Mouse (Mus musculus) CH12.LX (cell line): ENCODE measurements at regions not wholly inside any gene's neighbourhood (a gene's known extent, or its start where the extent isn't known, plus 50 kb on each side); places are given as distances from the start of the nearest gene placed in this dataset.

ENCODE experiments used
- DNase-seq: peaks from one replicate; pipeline ENCODE4 v3.0.0-alpha.2; 2013; ENCODE audit errors: extremely low read depth
- H3K27ac ChIP-seq: 2 replicates; pipeline ENCODE4 v1.5.1; 2012; ENCODE audit warnings: low read depth, mild to moderate bottlenecking, control low read depth, moderate library complexity; ENCODE audit not compliant: insufficient read depth
- H3K27me3 ChIP-seq: replicated peaks from 2 replicates; pipeline ENCODE3; 2012; ENCODE audit warnings: inconsistent platforms
- H3K36me3 ChIP-seq, 2 experiments: replicated peaks in 1 of 2; 2 replicates each; pipeline versions ENCODE3 to v1.6.1; 2012; ENCODE audit warnings: inconsistent platforms in 1 of 2, low read length in 1 of 2, mild to moderate bottlenecking in 1 of 2, mixed read lengths in 1 of 2, moderate library complexity in 1 of 2; ENCODE audit not compliant: control insufficient read depth in 1 of 2, insufficient read depth in 1 of 2
- H3K4me1 ChIP-seq, 2 experiments: 2 replicates each; pipeline ENCODE4 v1.6.1; 2012; ENCODE audit warnings: inconsistent platforms in 1 of 2, moderate library complexity in 1 of 2; ENCODE audit not compliant: insufficient read depth in 2 of 2, control insufficient read depth in 1 of 2
- H3K4me2 ChIP-seq: 2 replicates; pipeline ENCODE4 v1.6.1; 2012; ENCODE audit warnings: low read depth, mild to moderate bottlenecking, control low read depth; ENCODE audit not compliant: poor library complexity, insufficient read depth, severe bottlenecking
- H3K4me3 ChIP-seq, 3 experiments: fragments of 150-350 bp in 1 of 3; sonication (generic) in 1 of 3; replicated peaks in 1 of 3; 2 replicates each; pipeline versions ENCODE3 to v1.5.1; 2011 to 2012; ENCODE audit warnings: low read depth in 2 of 3, low read length in 2 of 3, mild to moderate bottlenecking in 2 of 3, moderate library complexity in 2 of 3, control low read depth in 1 of 3, improper control_type of control experiment in 1 of 3, inconsistent platforms in 1 of 3, mixed read lengths in 1 of 3; ENCODE audit not compliant: poor library complexity in 1 of 3
- H3K79me2 ChIP-seq: replicated peaks from 2 replicates; pipeline ENCODE4 v1.6.1; 2012; ENCODE audit warnings: mild to moderate bottlenecking, moderate library complexity; ENCODE audit not compliant: control insufficient read depth, poor library complexity, insufficient read depth, severe bottlenecking; ENCODE audit errors: extremely low read depth
- H3K9ac ChIP-seq: 2 replicates; pipeline ENCODE4 v1.6.1; 2012; ENCODE audit warnings: low read depth, mild to moderate bottlenecking, control low read depth, moderate library complexity; ENCODE audit not compliant: insufficient read depth
- H3K9me3 ChIP-seq: replicated peaks from 2 replicates; pipeline ENCODE3; 2012; ENCODE audit warnings: low read length, inconsistent platforms, mixed read lengths
- CTCF ChIP-seq, 2 experiments: IDR thresholded peaks in 1 of 2; conservative IDR thresholded peaks in 1 of 2; 2 replicates each; pipeline ENCODE4 v1.5.1; 2011 to 2012; ENCODE audit warnings: low read depth in 2 of 2, low read length in 2 of 2, improper control_type of control experiment in 1 of 2, inconsistent platforms in 1 of 2, mild to moderate bottlenecking in 1 of 2, moderate library complexity in 1 of 2
- E2F4 ChIP-seq: IDR thresholded peaks from 2 replicates; pipeline ENCODE4 v1.6.1; 2011; ENCODE audit warnings: low read depth, low read length, improper control_type of control experiment; ENCODE audit not compliant: insufficient replicate concordance
- ELF1 ChIP-seq: IDR thresholded peaks from 2 replicates; pipeline ENCODE4 v1.6.1; 2014; ENCODE audit warnings: low read depth, mild to moderate bottlenecking, inconsistent platforms, low read length, improper control_type of control experiment
- EP300 ChIP-seq: IDR thresholded peaks from 2 replicates; pipeline ENCODE4 v1.6.1; 2011; ENCODE audit warnings: low read length, improper control_type of control experiment
- GABPA ChIP-seq: IDR thresholded peaks from 2 replicates; pipeline ENCODE4 v1.6.1; 2012; ENCODE audit warnings: low read depth, low read length, improper control_type of control experiment, inconsistent platforms; ENCODE audit not compliant: insufficient replicate concordance
- IRF4 ChIP-seq: IDR thresholded peaks from 2 replicates; pipeline ENCODE4 v1.6.1; 2014; ENCODE audit warnings: low read depth, mild to moderate bottlenecking, inconsistent platforms, low read length, improper control_type of control experiment
- JUN ChIP-seq: IDR thresholded peaks from 2 replicates; pipeline ENCODE4 v1.6.1; 2011; ENCODE audit warnings: low read depth, mild to moderate bottlenecking, low read length, improper control_type of control experiment, moderate library complexity; ENCODE audit not compliant: insufficient read depth
- MAFK ChIP-seq: IDR thresholded peaks from 2 replicates; pipeline ENCODE4 v1.6.1; 2011; ENCODE audit warnings: low read length, improper control_type of control experiment; ENCODE audit not compliant: insufficient replicate concordance
- MEF2A ChIP-seq: IDR thresholded peaks from 2 replicates; pipeline ENCODE4 v1.6.1; 2014; ENCODE audit warnings: low read depth, mild to moderate bottlenecking, inconsistent platforms, low read length, improper control_type of control experiment, borderline replicate concordance
- MXI1 ChIP-seq: IDR thresholded peaks from 2 replicates; pipeline ENCODE4 v1.6.1; 2011; ENCODE audit warnings: mild to moderate bottlenecking, low read depth, low read length, improper control_type of control experiment
- NELFE ChIP-seq: IDR thresholded peaks from 2 replicates; pipeline ENCODE4 v1.6.1; 2011; ENCODE audit warnings: low read depth, low read length, improper control_type of control experiment
- PAX5 ChIP-seq: IDR thresholded peaks from 2 replicates; pipeline ENCODE4 v1.6.1; 2012; ENCODE audit warnings: low read length, inconsistent platforms, mixed read lengths
- POLR2A ChIP-seq: IDR thresholded peaks from 2 replicates; pipeline ENCODE4 v1.6.1; 2011; ENCODE audit warnings: low read depth, mild to moderate bottlenecking, improper control_type of control experiment, low read length
- POLR2AphosphoS2 ChIP-seq: IDR thresholded peaks from 2 replicates; pipeline ENCODE4 v1.6.1; 2011; ENCODE audit warnings: low read depth, low read length, improper control_type of control experiment
- RCOR1 ChIP-seq: conservative IDR thresholded peaks from 2 replicates; pipeline ENCODE4 v1.6.1; 2012; ENCODE audit warnings: low read depth, mild to moderate bottlenecking, inconsistent platforms, low read length, improper control_type of control experiment
- TBP ChIP-seq: conservative IDR thresholded peaks from 2 replicates; pipeline ENCODE4 v1.6.1; 2011; ENCODE audit warnings: low read depth, low read length, improper control_type of control experiment
- TCF12 ChIP-seq: IDR thresholded peaks from 2 replicates; pipeline ENCODE4 v1.6.1; 2014; ENCODE audit warnings: low read depth, mild to moderate bottlenecking, inconsistent platforms, low read length, improper control_type of control experiment
- USF1 ChIP-seq: IDR thresholded peaks from 2 replicates; pipeline ENCODE4 v1.6.1; 2014; ENCODE audit warnings: low read depth, mild to moderate bottlenecking, inconsistent platforms, low read length, improper control_type of control experiment
- ZMIZ1 ChIP-seq: IDR thresholded peaks from 2 replicates; pipeline ENCODE4 v1.6.1; 2012; ENCODE audit warnings: low read depth, mild to moderate bottlenecking, inconsistent platforms, low read length, improper control_type of control experiment
- dilution Hi-C: fragments of 300-500 bp; cut with MboI; formaldehyde crosslinking; loops from 2 replicates; pipeline ENCODE4 v1.14.3; 2020; ENCODE audit warnings: low sequenced_read_pairs; ENCODE audit not compliant: extremely low pct_unique_long_range_greater_than_20kb, extremely low pct_ligation_motif_present
- in situ Hi-C: fragments of 300-500 bp; cut with MboI; formaldehyde crosslinking; loops from 3 replicates; pipeline ENCODE4 v1.14.3; 2019; ENCODE audit warnings: low sequenced_read_pairs, low pct_ligation_motif_present, low pct_unique_long_range_greater_than_20kb, mixed read lengths

GRCm38 (mm10) chr8:92104561-92104960 is 252.9 kb upstream of the Irx5 start:
- Histone ChIP-seq H3K27me3 (no peaks in the 10 kb centered on the region), H3K9me3 (peaks cover 59% of the 10 kb centered on the region), H3K79me2 (no peaks in the 10 kb centered on the region), H3K27ac (no peak overlapping the region), H3K4me2 (no peak overlapping the region), H3K4me1 (no peaks in the 10 kb centered on the region), H3K4me3 (no peak overlapping the region), H3K9ac (no peak overlapping the region), H3K36me3 (no peaks in the 10 kb centered on the region)
- in situ Hi-C loops = no loop called here
- TF ChIP-seq PAX5 = no peak
- no peak for TF ChIP-seq MAFK
- no peak for TF ChIP-seq MEF2A
- dilution Hi-C loops = no loop called here
- DNase-seq = no peak

GRCm38 (mm10) chr8:92102521-92102920 is 254.9 kb upstream of the Irx5 start:
- Histone ChIP-seq H3K9ac (no peak overlapping the region), H3K27me3 (no peaks in the 10 kb centered on the region), H3K4me3 (no peak overlapping the region), H3K4me1 (no peaks in the 10 kb centered on the region), H3K79me2 (no peaks in the 10 kb centered on the region), H3K9me3 (peaks cover 78% of the 10 kb centered on the region), H3K4me2 (no peak overlapping the region), H3K27ac (no peak overlapping the region), H3K36me3 (no peaks in the 10 kb centered on the region)
- TF ChIP-seq EP300 = no peak
- TF ChIP-seq TBP = no peak
- TF ChIP-seq NELFE = no peak
- TF ChIP-seq E2F4 = no peak
- TF ChIP-seq IRF4 = no peak
- TF ChIP-seq POLR2AphosphoS2 = no peak
- TF ChIP-seq RCOR1 = no peak
- no peak for TF ChIP-seq POLR2A
- no peak for TF ChIP-seq TCF12
- TF ChIP-seq GABPA = no peak
- TF ChIP-seq USF1 = no peak
- TF ChIP-seq ELF1 = no peak
- TF ChIP-seq ZMIZ1 = no peak
- TF ChIP-seq MXI1 = no peak
- no peak for TF ChIP-seq JUN
- TF ChIP-seq MAFK = no peak
- no peak for TF ChIP-seq CTCF (conservative IDR thresholded peaks at IDR 0.05 in 1 of 2, IDR thresholded peaks at IDR 0.05 in 1 of 2; ENCODE audit: low read depth in 2 of 2, low read length in 2 of 2)
- DNase-seq = no peak
- dilution Hi-C loops = no loop called here
- in situ Hi-C loops = no loop called here
